Mouse (Mus musculus) frontal cortex, postnatal 14 days (tissue): Measurements from ENCODE around the gene Hpcal4.
A peak's percentile ranks its signal among the peaks of the same experiment; 100 is the strongest.
"Not testable (repeated sequence)": the region's sequence is repeated elsewhere in the genome, so short reads cannot be mapped to it uniquely, and the experiment has no call there.

Experiments used
- DNase-seq, 2 experiments: peaks; one replicate each; pipeline ENCODE4 v3.0.0; 2022; ENCODE audit warnings: low spot score in 2 of 2

Hpcal4 gene

GRCm38 (mm10) chr4:123182328-123183238 lies at the start of gene Hpcal4:
Hpcal4 (plus strand) TSS chr4:123183227.
- DNase-seq, result peak; percentile 39 to 62

- DNase-seq, result no peak
Measured at GRCm38 (mm10) chr4:123137551-123137950, 45.5 kb upstream of the Hpcal4 start.

- peak; percentile 37 to 44 for DNase-seq
Measured at GRCm38 (mm10) chr4:123139513-123140154, 43.4 kb upstream of the Hpcal4 start, which contains the start of gene Ppie. Ppie (minus strand) TSS chr4:123139951.

GRCm38 (mm10) chr4:123147446-123148150 lies 35.4 kb upstream of the Hpcal4 start:
- peak in 1 of 2 experiments; percentile 17 for DNase-seq

GRCm38 (mm10) chr4:123152003-123152402 lies 31.0 kb upstream of the Hpcal4 start:
- no peak for DNase-seq

- peak; percentile 52 to 68 for DNase-seq
Measured at GRCm38 (mm10) chr4:123152976-123153375, 30.1 kb upstream of the Hpcal4 start.

- DNase-seq, result no peak
Measured at GRCm38 (mm10) chr4:123155004-123155403, 28.0 kb upstream of the Hpcal4 start.

- DNase-seq, result no peak
Measured at GRCm38 (mm10) chr4:123155427-123155826, 27.6 kb upstream of the Hpcal4 start.

GRCm38 (mm10) chr4:123155840-123156239 lies 27.2 kb upstream of the Hpcal4 start:
- DNase-seq, result no peak

- no peak for DNase-seq
Measured at GRCm38 (mm10) chr4:123160571-123160970, 22.5 kb upstream of the Hpcal4 start.

GRCm38 (mm10) chr4:123161251-123161650 lies 21.8 kb upstream of the Hpcal4 start:
- not testable (repeated sequence) for DNase-seq

- no peak for DNase-seq
Measured at GRCm38 (mm10) chr4:123162305-123162917, 20.6 kb upstream of the Hpcal4 start.

GRCm38 (mm10) chr4:123164157-123164556 lies 18.9 kb upstream of the Hpcal4 start:
- DNase-seq, result peak in 1 of 2 experiments; percentile 15

- no peak for DNase-seq
Measured at GRCm38 (mm10) chr4:123171811-123172210, 11.2 kb upstream of the Hpcal4 start.

- peak; percentile 86 to 88 for DNase-seq
Measured at GRCm38 (mm10) chr4:123183239-123184056, 421 bp downstream of the Hpcal4 start.

- DNase-seq, result no peak
Measured at GRCm38 (mm10) chr4:123184816-123185215, 1.8 kb downstream of the Hpcal4 start.

- no peak for DNase-seq
Measured at GRCm38 (mm10) chr4:123192336-123192735, 9.3 kb downstream of the Hpcal4 start.

GRCm38 (mm10) chr4:123193791-123194190 lies 10.8 kb downstream of the Hpcal4 start:
- DNase-seq, result no peak

- DNase-seq, result no peak
Measured at GRCm38 (mm10) chr4:123196695-123197094, 13.7 kb downstream of the Hpcal4 start.

GRCm38 (mm10) chr4:123200771-123201185 lies 17.8 kb downstream of the Hpcal4 start:
- peak in 1 of 2 experiments; percentile 72 for DNase-seq
